Mouse (Mus musculus) limb, embryonic 12.5 days (tissue): ENCODE data around the gene Gigyf2. TPM values are rescaled to one million over a fixed set of nuclear protein-coding genes. Genes with fewer than 3 reads are reported as not detected.
A peak's percentile ranks its signal among the peaks of the same experiment; 100 is the strongest.

Experiments
- ATAC-seq: fragments of 200-750 bp; cut with Nextera tagmentation; 2 replicates; pipeline ENCODE4 v1.8.0; 2017; ENCODE audit warnings: low read depth, moderate TSS enrichment; ENCODE audit not compliant: insufficient number of reproducible peaks, insufficient read depth, low FRiP score, low TSS enrichment
- H3K27ac ChIP-seq: fragments of 300-500 bp; sonication (generic); 2 replicates; pipeline ENCODE4 v1.5.1; 2016; ENCODE audit warnings: mild to moderate bottlenecking, moderate library complexity
- H3K27me3 ChIP-seq: fragments of 300-500 bp; sonication (generic); 2 replicates; pipeline ENCODE4 v1.6.1; 2016; ENCODE audit warnings: mild to moderate bottlenecking, moderate library complexity
- H3K36me3 ChIP-seq: fragments of 300-500 bp; sonication (generic); 2 replicates; pipeline ENCODE4 v1.6.1; 2016; ENCODE audit warnings: mild to moderate bottlenecking, moderate library complexity
- H3K4me1 ChIP-seq: fragments of 300-500 bp; sonication (generic); replicated peaks from 2 replicates; pipeline ENCODE4 v1.6.1; 2016
- H3K4me2 ChIP-seq: fragments of 300-500 bp; sonication (generic); 2 replicates; pipeline ENCODE4 v1.6.1; 2016; ENCODE audit warnings: mild to moderate bottlenecking, moderate library complexity
- H3K4me3 ChIP-seq: fragments of 300-500 bp; sonication (generic); replicated peaks from 2 replicates; pipeline ENCODE4 v1.5.1; 2016; ENCODE audit warnings: mild to moderate bottlenecking
- H3K9ac ChIP-seq: fragments of 300-500 bp; sonication (generic); replicated peaks from 2 replicates; pipeline ENCODE4 v1.6.1; 2016; ENCODE audit warnings: mild to moderate bottlenecking, moderate library complexity
- H3K9me3 ChIP-seq: fragments of 300-500 bp; sonication (generic); 2 replicates; pipeline ENCODE4 v1.6.1; 2016; ENCODE audit warnings: mild to moderate bottlenecking, moderate library complexity
- WGBS: fragments of 180-500 bp; shearing (Covaris S2); methylation state at CpG from one replicate; pipeline ENCODE4 v1.1.7; 2016; 5-methylcytosine and 5-hydroxymethylcytosine counted together
- polyA plus RNA-seq: library from polyadenylated mRNA; unstranded; fragments of >200 nt; fragmentation: Nextera tagmentation; extraction: Ambion mirVana; gene quantifications from 2 replicates; pipeline ENCODE4 v1.2.1, GENCODE M21; 2016

Gigyf2 gene
- polyA plus RNA-seq, 1 experiment from 2014 or later = 57.5 TPM

DNA sequence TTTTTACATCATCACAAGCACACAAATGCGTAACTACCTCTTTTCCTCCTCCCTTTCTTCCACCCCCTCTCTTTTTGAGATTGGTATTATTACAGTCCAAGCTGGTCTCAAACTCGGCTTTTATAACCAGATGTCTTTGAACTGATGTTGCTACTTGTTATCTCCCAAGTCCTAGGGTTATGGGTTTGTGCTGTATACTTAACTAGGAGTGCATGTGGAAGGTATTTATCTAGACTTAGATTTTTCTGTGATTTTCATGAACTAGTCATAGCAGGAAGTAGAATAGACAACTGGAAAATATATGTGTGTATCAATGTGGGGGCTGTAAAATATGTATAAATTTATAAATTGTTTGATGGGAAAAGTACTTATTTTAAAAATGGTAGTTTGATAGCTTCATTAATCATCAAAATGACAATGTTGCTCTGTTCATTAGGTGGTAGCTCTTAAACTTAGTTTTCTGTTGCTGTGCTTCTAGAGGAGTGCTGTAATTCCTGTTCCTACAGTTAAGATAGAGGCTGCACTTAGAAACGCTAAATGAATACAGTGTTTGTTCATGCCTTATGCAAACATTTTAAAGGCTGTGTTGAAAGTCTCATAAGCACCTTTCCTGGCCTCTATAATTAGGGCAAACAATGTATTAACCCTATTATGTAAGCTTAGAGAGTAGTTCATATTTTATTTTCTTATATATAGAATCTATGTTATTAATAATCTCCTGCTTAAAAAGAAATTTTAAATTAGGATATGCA lies 66.8 kb downstream of the Gigyf2 start:
- H3K27me3 ChIP-seq = no peaks in the 10 kb centered on the region
- H3K9ac ChIP-seq = no peak overlapping the region
- H3K27ac ChIP-seq = no peak overlapping the region
- peaks cover 15% of the 10 kb centered on the region for H3K4me1 ChIP-seq
- H3K9me3 ChIP-seq = no peaks in the 10 kb centered on the region
- no peak overlapping the region for H3K4me3 ChIP-seq
- H3K4me2 ChIP-seq = no peak overlapping the region
- 70% methylated on average over 3 of the region's 3 CpGs for WGBS
- no peak for ATAC-seq
- H3K36me3 ChIP-seq = peaks cover 33% of the 10 kb centered on the region

DNA sequence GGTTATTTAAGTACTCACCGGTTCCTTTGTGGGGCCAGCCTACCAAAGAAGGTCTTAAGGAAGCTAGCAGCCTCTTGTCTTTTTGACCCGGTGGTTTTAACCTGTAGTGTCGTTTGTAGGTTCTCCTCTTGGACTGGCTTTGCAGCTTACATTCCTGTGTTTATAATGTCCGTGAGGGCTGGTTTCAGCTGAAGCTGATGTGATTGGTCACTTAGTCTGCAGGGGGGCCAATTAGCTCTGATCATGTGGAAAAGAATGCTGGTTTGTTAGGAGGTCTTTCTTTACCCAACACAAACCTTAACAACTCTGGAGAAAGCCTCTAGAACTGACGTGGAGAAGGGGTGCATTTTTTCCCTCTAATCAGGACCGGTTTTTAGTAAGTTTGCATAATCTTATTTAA lies 67.8 kb downstream of the Gigyf2 start, which contains the start of gene Kcnj13:
Gene Kcnj13 (minus strand): TSS at position 136 of the 400 bp plus-strand sequence.
- 39% methylated on average over 6 of the region's 6 CpGs for WGBS
- Histone ChIP-seq H3K27me3 (no peaks in the 10 kb centered on the region), H3K36me3 (peaks cover 27% of the 10 kb centered on the region), H3K9me3 (no peaks in the 10 kb centered on the region), H3K9ac (no peak within 1 kb of the TSS), H3K4me1 (peaks cover 15% of the 10 kb centered on the region), H3K27ac (no peak within 1 kb of the TSS), H3K4me3 (no peak within 1 kb of the TSS), H3K4me2 (0 out of 2 replicates have a peak within 1 kb of the TSS, but pooled peaks have one; percentile 19)
- ATAC-seq = no peak

GRCm38 (mm10) chr1:87396923-87397586 lies 70.3 kb downstream of the Gigyf2 start:
- H3K27me3 ChIP-seq = no peaks in the 10 kb centered on the region
- H3K9me3 ChIP-seq = no peaks in the 10 kb centered on the region
- H3K36me3 ChIP-seq = peaks cover 6% of the 10 kb centered on the region
- WGBS = 65% methylated on average over 7 of the region's 7 CpGs
- no peak overlapping the region for H3K4me2 ChIP-seq
- peaks cover 15% of the 10 kb centered on the region for H3K4me1 ChIP-seq
- peak overlapping the region; percentile 66 for H3K27ac ChIP-seq
- H3K4me3 ChIP-seq = no peak overlapping the region
- peak; percentile 63; the same call in 1 of the 2 replicates for ATAC-seq
- no peak overlapping the region for H3K9ac ChIP-seq

DNA sequence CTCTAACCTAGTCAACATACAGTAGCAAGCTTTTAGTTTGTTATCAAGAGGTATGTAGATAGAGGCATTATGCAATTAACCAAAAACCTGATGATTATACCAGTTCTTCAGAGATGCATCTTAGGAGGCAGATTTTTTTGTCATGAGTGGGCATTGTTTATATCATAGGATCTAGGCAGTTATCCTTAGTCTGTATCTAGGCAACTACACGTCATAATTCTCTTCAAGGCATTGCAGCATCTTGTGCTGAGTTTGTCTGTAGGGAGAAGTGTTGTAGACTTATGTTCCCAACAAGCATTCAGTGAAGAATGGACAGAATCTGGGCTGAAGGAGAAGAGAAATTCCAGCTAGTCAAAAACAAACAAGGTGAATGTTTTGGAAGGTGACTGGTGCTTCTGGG lies 77.9 kb downstream of the Gigyf2 start:
- no peak for ATAC-seq
- H3K36me3 ChIP-seq = peaks cover 56% of the 10 kb centered on the region
- H3K27ac ChIP-seq = no peak overlapping the region
- no peaks in the 10 kb centered on the region for H3K9me3 ChIP-seq
- no peak overlapping the region for H3K4me3 ChIP-seq
- WGBS = 88% methylated on average over 1 of the region's 1 CpGs
- no peaks in the 10 kb centered on the region for H3K4me1 ChIP-seq
- no peaks in the 10 kb centered on the region for H3K27me3 ChIP-seq
- no peak overlapping the region for H3K9ac ChIP-seq
- H3K4me2 ChIP-seq = no peak overlapping the region

DNA sequence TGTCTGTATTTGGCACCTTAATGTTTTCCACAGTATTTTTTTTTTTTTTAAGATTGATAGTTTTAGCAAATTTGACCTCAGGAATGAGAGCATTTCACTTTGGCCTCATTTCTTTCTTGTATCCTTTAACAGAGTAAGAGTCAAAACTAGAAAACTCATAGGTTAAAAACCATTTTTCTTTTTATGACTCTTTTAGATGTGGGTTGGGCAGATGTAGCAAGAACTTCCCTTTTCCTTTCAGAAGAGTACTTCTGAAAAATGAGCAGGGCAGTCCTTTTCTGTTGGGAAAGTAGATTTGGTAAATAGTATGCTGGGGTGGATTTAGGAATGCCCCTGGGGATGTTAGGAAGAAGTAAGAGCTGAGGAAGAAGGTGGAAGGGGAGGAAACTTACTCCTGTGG lies 79.2 kb downstream of the Gigyf2 start:
- no peaks in the 10 kb centered on the region for H3K4me1 ChIP-seq
- no peak overlapping the region for H3K4me2 ChIP-seq
- H3K27me3 ChIP-seq = no peaks in the 10 kb centered on the region
- peaks cover 68% of the 10 kb centered on the region for H3K36me3 ChIP-seq
- H3K4me3 ChIP-seq = no peak overlapping the region
- H3K9me3 ChIP-seq = no peaks in the 10 kb centered on the region
- ATAC-seq = no peak
- no peak overlapping the region for H3K9ac ChIP-seq
- no peak overlapping the region for H3K27ac ChIP-seq

DNA sequence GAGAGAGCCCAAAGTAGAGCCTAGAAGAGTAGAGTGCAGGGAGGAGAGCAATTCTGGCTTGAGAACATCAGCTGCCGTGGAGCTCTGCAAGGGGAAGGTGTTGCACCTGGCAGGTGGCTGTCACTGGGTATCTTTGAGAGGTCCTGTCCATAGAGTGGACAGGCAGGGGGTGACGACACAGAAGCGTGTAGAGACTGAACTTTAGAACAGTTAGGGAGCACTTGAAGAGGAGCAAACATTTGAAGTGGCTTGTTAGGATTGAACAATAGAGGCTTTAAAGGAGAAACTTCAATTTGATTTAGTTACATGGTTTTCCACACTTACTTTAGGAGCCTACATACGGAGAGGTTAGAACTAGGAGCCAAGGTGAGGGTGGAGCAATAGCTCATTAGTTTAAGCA lies 82.6 kb downstream of the Gigyf2 start:
- no peaks in the 10 kb centered on the region for H3K4me1 ChIP-seq
- no peak overlapping the region for H3K4me2 ChIP-seq
- H3K9me3 ChIP-seq = no peaks in the 10 kb centered on the region
- no peak overlapping the region for H3K4me3 ChIP-seq
- no peaks in the 10 kb centered on the region for H3K27me3 ChIP-seq
- no peak for ATAC-seq
- H3K36me3 ChIP-seq = peaks cover 87% of the 10 kb centered on the region
- WGBS = 94% methylated on average over 4 of the region's 4 CpGs
- no peak overlapping the region for H3K27ac ChIP-seq
- H3K9ac ChIP-seq = no peak overlapping the region

DNA sequence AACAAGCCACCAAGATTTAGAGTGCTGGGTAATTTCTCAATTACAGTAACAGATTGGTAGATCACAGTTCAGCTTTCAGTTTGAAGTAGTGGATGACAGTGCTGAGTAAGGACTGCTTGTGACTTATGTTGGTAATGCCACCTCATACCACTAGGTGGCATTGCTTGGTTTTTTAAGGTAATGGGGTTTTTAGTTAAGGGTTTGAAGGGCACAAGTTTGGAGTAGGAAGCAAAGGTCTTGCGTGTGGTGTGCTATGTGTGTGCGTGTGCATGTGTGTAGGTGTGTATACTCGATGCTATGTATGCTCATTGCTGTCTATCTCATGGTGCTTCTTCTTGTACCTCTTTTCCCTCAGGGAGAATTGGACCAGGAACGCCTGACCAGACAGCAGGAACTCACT lies 91.9 kb downstream of the Gigyf2 start:
- WGBS = 86% methylated on average over 4 of the region's 4 CpGs
- no peak overlapping the region for H3K9ac ChIP-seq
- no peak overlapping the region for H3K27ac ChIP-seq
- H3K4me1 ChIP-seq = no peaks in the 10 kb centered on the region
- no peak overlapping the region for H3K4me3 ChIP-seq
- H3K36me3 ChIP-seq = peaks cover 72% of the 10 kb centered on the region
- ATAC-seq = no peak
- no peaks in the 10 kb centered on the region for H3K27me3 ChIP-seq
- no peaks in the 10 kb centered on the region for H3K9me3 ChIP-seq
- H3K4me2 ChIP-seq = no peak overlapping the region

- no peak overlapping the region for H3K27ac ChIP-seq
- no peak overlapping the region for H3K4me3 ChIP-seq
- no peaks in the 10 kb centered on the region for H3K4me1 ChIP-seq
- H3K9ac ChIP-seq = no peak overlapping the region
- no peak for ATAC-seq
- H3K9me3 ChIP-seq = no peaks in the 10 kb centered on the region
- no peak overlapping the region for H3K4me2 ChIP-seq
- H3K27me3 ChIP-seq = no peaks in the 10 kb centered on the region
- 92% methylated on average over 2 of the region's 2 CpGs for WGBS
- peaks cover 84% of the 10 kb centered on the region for H3K36me3 ChIP-seq
Measured at GRCm38 (mm10) chr1:87435125-87435524, 108.3 kb downstream of the Gigyf2 start.

DNA sequence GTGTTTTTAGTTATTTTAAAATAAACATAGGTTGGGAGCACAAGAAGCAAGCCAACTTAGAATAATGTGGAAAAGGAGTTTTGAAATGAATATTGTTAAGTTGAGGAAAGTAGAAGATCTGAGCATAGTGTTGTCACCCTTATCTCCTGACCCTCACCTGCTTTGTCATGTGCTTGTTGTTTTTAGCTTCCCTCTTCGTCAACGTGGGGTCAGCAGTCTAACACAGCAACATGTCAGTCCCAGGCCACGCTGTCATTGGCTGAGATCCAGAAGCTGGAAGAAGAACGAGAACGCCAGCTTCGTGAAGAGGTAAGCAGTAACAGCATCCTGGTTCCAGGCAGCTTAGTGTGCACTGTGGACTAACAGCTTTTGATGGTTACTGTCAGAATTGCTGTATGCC lies 109.8 kb downstream of the Gigyf2 start:
- H3K4me3 ChIP-seq = no peak overlapping the region
- 84% methylated on average over 6 of the region's 6 CpGs for WGBS
- no peak overlapping the region for H3K9ac ChIP-seq
- no peaks in the 10 kb centered on the region for H3K9me3 ChIP-seq
- H3K4me2 ChIP-seq = no peak overlapping the region
- peaks cover 82% of the 10 kb centered on the region for H3K36me3 ChIP-seq
- no peaks in the 10 kb centered on the region for H3K27me3 ChIP-seq
- no peak overlapping the region for H3K27ac ChIP-seq
- no peaks in the 10 kb centered on the region for H3K4me1 ChIP-seq
- no peak for ATAC-seq

- H3K4me2 ChIP-seq = no peak overlapping the region
- 42% methylated on average over 5 of the region's 5 CpGs for WGBS
- H3K4me1 ChIP-seq = no peaks in the 10 kb centered on the region
- no peaks in the 10 kb centered on the region for H3K9me3 ChIP-seq
- no peak for ATAC-seq
- peaks cover 80% of the 10 kb centered on the region for H3K36me3 ChIP-seq
- H3K27ac ChIP-seq = no peak overlapping the region
- H3K9ac ChIP-seq = no peak overlapping the region
- no peaks in the 10 kb centered on the region for H3K27me3 ChIP-seq
- no peak overlapping the region for H3K4me3 ChIP-seq
Measured at GRCm38 (mm10) chr1:87447183-87448104, 120.6 kb downstream of the Gigyf2 start.

DNA sequence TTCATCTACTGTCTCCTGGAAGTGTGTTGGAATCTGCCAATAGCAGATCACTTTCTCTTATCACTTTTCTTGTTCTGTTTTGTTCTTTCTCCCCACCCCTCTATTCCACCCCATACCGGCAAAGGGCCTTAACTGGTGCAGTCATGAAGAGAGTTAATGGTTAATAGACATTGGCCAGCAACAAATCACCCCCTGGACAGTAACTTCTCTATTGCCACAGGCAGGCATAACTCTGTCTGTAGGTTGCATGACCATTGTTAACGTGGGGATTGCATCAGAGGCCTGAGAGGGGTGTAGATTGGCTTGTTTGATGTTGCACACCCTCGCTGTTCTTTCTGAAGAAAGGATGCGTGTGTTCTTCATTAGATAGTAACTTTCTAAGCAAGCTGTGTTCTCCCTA lies 122.6 kb downstream of the Gigyf2 start:
- H3K4me1 ChIP-seq = no peaks in the 10 kb centered on the region
- no peak overlapping the region for H3K27ac ChIP-seq
- ATAC-seq = no peak
- H3K9ac ChIP-seq = no peak overlapping the region
- no peaks in the 10 kb centered on the region for H3K27me3 ChIP-seq
- peaks cover 64% of the 10 kb centered on the region for H3K36me3 ChIP-seq
- no peaks in the 10 kb centered on the region for H3K9me3 ChIP-seq
- WGBS = 87% methylated on average over 4 of the region's 4 CpGs
- H3K4me3 ChIP-seq = no peak overlapping the region
- H3K4me2 ChIP-seq = no peak overlapping the region
